Mouse (Mus musculus) kidney, adult 2 months (tissue): ENCODE measurements at regions not wholly inside any gene's neighbourhood (a gene's known extent, or its start where the extent isn't known, plus 50 kb on each side); places are given as distances from the start of the nearest gene placed in this dataset.
A peak's percentile ranks its signal among the peaks of the same experiment; 100 is the strongest.

ENCODE experiments used
- DNase-seq: peaks from one replicate; pipeline ENCODE4 v3.0.0; 2021
- H3K27ac ChIP-seq: fragments of 200-500 bp; 2 replicates; pipeline ENCODE4 v1.5.1; 2012; ENCODE audit warnings: low read depth, low read length, control low read depth, inconsistent platforms; ENCODE audit not compliant: insufficient read depth
- H3K27me3 ChIP-seq: fragments of 200-500 bp; replicated peaks from 2 replicates; pipeline ENCODE4 v1.6.1; 2012; ENCODE audit warnings: mild to moderate bottlenecking, moderate library complexity, low read length, inconsistent platforms; ENCODE audit not compliant: control insufficient read depth, insufficient read depth
- H3K36me3 ChIP-seq: fragments of 200-500 bp; 2 replicates; pipeline ENCODE4 v1.6.1; 2012; ENCODE audit warnings: mild to moderate bottlenecking, moderate library complexity, low read length, inconsistent platforms; ENCODE audit not compliant: control insufficient read depth, insufficient read depth
- H3K4me1 ChIP-seq: fragments of 200-500 bp; 2 replicates; pipeline ENCODE4 v1.6.1; 2011; ENCODE audit warnings: low read length; ENCODE audit not compliant: control insufficient read depth, insufficient read depth
- H3K4me3 ChIP-seq: fragments of 200-500 bp; 2 replicates; pipeline ENCODE4 v1.5.1; 2011; ENCODE audit warnings: mild to moderate bottlenecking, low read depth, low read length, control low read depth; ENCODE audit not compliant: insufficient read depth
- CTCF ChIP-seq: fragments of 200-500 bp; conservative IDR thresholded peaks from 2 replicates; pipeline ENCODE4 v1.5.1; 2011; ENCODE audit warnings: low read depth, mild to moderate bottlenecking, control low read depth, low read length, moderate library complexity, mixed read lengths; ENCODE audit not compliant: insufficient read depth, insufficient read length
- POLR2A ChIP-seq: fragments of 200-500 bp; IDR thresholded peaks from one replicate; pipeline ENCODE4 v1.6.1; 2011; ENCODE audit warnings: low read depth, low read length, control low read depth
- WGBS: fragments of 180-500 bp; shearing (Covaris S2); methylation state at CpG from one replicate; pipeline ENCODE4 v1.1.7; 2018; 5-methylcytosine and 5-hydroxymethylcytosine counted together

DNA sequence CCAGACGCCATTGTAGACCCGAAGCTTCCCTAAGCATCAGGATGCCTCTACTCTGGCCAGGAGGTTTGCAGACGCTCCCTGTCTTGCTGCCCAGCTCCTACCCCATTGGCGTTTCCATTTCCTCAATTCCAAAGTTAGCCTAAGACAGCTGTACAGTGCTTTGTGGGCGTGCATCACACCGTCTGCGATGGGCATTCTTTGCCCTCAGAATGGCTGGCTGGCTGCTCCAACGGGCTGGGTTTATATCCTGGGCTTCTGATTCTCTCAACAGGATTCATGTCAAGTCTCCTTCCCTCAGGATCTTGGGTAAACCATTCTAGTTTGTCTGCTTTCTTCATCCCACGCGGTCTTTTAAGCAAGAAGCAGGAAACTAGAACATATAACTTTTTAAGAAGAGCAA is 104.3 kb upstream of the Ankrd55 start:
- no peak for DNase-seq
- Histone ChIP-seq H3K27me3 (no peaks in the 10 kb centered on the region), H3K4me3 (no peak overlapping the region), H3K27ac (no peak overlapping the region), H3K36me3 (no peaks in the 10 kb centered on the region), H3K4me1 (peaks cover 4% of the 10 kb centered on the region)
- 99% methylated on average over 10 of the region's 10 CpGs for WGBS
- TF ChIP-seq CTCF, result no peak
- no peak for TF ChIP-seq POLR2A

DNA sequence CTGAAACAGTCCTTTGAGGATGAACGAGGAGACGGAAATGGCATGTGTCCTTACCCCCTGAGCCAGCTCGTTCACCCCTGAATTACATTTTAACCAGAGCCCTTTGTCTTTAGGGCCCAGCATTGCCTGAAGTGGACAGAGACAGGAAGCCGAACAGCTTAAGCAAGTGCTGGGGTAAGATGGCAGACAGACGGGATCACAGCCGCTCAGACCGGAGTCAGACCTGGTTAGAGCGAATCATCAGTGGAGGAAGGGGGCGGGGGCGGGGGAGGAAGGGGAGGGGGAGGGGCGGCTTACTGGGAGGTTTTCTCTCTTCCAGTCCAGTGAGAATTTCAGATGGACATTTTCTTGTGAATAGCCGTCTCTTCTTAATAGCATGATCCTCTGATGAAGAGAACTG is 103.1 kb upstream of the Ankrd55 start:
- TF ChIP-seq POLR2A, result no peak
- TF ChIP-seq CTCF, result no peak
- DNase-seq, result peak; percentile 10
- no peaks in the 10 kb centered on the region for H3K27me3 ChIP-seq
- no peak overlapping the region for H3K27ac ChIP-seq
- no peaks in the 10 kb centered on the region for H3K36me3 ChIP-seq
- WGBS, result 38% methylated on average over 10 of the region's 12 CpGs
- H3K4me1 ChIP-seq, result peaks cover 14% of the 10 kb centered on the region
- H3K4me3 ChIP-seq, result no peak overlapping the region

DNA sequence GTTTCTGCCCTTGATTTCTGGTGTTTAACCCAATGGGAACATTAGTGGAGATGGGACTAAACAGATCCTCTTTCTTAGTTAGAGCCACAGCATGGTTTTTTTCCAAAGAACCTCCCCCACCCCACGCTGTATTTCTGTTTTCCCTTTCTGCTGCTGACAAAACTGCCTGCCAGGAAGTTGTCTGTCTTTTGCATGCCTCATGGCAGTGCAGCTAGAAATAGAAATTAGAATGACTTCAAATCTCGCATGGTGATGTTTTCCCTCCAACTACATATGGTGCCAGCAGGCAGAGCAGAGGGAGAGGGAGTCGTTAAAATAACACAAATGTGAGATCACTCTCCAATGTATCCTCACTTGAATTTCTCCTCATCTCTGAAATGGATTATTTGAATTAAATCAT is 101.0 kb upstream of the Ankrd55 start:
- Histone ChIP-seq H3K27me3 (no peaks in the 10 kb centered on the region), H3K27ac (no peak overlapping the region), H3K4me1 (peaks cover 19% of the 10 kb centered on the region), H3K36me3 (no peaks in the 10 kb centered on the region), H3K4me3 (no peak overlapping the region)
- DNase-seq, result no peak
- 38% methylated on average over 3 of the region's 3 CpGs for WGBS
- TF ChIP-seq CTCF (no peak), POLR2A (no peak)

DNA sequence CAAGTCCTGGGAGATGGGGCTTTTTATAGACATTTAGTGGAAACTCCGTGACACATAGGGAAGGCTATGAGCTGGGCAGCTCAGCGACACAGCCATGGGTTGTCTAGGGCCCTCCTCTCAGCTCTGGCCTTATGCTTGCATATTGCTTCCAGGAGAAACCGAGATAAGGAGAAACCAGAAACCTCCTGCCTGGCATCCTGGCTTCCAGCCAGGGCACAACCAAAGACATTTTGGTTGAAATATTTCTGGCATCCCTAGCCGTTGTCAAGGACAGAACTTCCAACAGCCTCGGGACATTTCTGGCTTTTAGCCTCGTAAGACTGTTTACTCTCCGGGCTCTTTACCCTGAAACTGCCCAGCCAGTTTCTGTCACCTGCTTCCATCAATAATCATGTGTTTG is 99.9 kb upstream of the Ankrd55 start:
- H3K27ac ChIP-seq, result peak overlapping the region; percentile 74
- H3K4me3 ChIP-seq, result no peak overlapping the region
- H3K27me3 ChIP-seq, result no peaks in the 10 kb centered on the region
- TF ChIP-seq POLR2A, result no peak
- no peak for TF ChIP-seq CTCF
- 34% methylated on average over 7 of the region's 7 CpGs for WGBS
- H3K4me1 ChIP-seq, result peaks cover 19% of the 10 kb centered on the region
- no peaks in the 10 kb centered on the region for H3K36me3 ChIP-seq
- DNase-seq, result peak; percentile 72

DNA sequence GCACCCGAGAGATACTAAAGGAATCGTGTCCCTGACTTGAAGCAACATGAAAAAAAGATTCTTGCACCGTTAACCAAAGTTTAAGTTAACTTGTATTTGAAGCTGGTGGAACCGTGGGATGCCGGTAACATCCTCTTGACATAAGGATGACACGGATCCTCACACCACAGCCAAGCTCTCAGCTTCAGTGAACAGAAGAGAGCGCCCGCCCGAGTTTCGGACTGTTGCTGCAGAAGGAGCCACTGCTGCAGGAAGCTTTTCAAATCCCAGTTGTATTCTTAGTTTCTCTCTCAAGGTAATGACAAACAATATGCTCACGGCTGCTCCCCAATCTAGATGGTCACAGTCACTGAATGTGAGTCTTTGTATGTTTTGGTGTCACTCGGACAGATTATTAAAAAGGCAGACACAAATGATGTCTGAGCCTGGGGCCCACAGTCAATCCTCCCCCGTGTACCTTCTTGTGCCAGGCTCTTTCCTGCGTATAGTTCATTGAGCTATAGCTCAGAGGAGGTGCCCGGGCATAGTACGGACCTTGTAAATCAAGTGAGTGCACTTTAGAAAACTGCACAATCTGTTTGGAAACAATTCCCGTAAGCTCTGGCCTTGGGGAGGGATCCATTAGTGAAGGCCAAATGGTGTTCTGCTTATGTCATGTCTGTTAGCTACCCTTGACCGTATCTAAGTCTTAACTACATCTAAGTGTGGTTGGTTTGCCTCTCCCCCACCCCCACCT is 99.3 kb upstream of the Ankrd55 start:
- H3K27ac ChIP-seq, result peak overlapping the region; percentile 74
- WGBS, result 42% methylated on average over 18 of the region's 18 CpGs
- peaks cover 19% of the 10 kb centered on the region for H3K4me1 ChIP-seq

DNA sequence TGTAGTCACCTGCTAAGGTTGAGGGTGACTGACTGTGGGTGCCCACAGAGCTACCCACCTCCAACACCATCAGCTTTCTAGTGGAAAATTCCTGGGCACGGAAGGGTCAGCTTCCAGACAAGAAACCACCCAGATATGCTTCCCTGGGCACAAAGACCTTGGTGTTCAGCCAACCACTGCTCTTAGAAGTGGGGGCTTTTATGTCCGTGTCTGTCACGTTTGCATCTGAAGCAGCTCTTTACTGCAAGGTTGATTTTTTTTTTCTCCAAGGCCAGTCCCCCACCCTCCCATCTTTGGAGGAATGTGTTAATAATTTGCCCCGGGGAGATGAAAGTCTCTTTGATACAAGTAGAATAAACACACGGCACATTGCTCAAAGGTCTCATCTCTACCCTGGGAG is 98.6 kb upstream of the Ankrd55 start:
- TF ChIP-seq POLR2A (no peak), CTCF (no peak)
- 26% methylated on average over 5 of the region's 5 CpGs for WGBS
- Histone ChIP-seq H3K36me3 (no peaks in the 10 kb centered on the region), H3K27me3 (no peaks in the 10 kb centered on the region), H3K4me1 (peaks cover 19% of the 10 kb centered on the region), H3K27ac (peak overlapping the region; percentile 74), H3K4me3 (no peak overlapping the region)
- DNase-seq, result peak; percentile 85

More for the DNA sequence above, 99.3 kb upstream of the Ankrd55 start:
- Histone ChIP-seq H3K27me3 (no peaks in the 10 kb centered on the region), H3K36me3 (no peaks in the 10 kb centered on the region), H3K4me3 (no peak overlapping the region)
- TF ChIP-seq POLR2A (no peak), CTCF (no peak)
- DNase-seq, result peak; percentile 31

DNA sequence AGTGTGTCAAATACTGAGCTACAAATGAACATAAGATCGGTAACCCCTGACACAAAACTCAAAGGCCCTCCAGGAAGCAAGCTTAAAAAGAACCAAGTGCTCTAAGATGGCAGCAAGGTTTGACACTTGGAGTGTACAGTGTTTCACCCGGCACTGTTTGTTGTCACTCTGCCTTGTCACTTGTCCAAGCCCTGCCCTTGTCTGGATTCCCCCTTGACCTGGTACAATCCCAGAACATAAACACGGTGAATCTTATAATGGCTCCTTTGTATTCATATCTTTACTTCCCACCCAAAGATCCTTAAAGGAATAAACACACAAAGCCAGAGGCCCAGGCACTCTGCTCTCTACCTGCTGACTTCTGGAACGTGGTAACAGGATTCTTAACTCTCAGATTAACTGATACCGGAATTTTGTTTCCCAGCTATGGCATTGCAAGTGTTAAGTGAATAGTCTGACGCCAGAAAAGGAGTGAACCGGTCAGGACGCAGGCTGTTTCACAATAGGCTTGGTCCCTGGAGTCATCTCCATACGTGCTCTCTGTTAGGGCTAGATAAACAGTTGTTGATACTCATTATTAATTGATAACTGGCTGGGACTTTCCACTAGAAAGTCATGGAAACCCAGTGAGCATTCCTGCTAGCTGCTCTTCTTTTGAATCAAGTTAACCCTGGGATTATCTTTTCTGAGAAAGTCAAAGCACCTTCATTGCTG is 95.9 kb upstream of the Ankrd55 start:
- no peaks in the 10 kb centered on the region for H3K27me3 ChIP-seq
- H3K4me3 ChIP-seq, result no peak overlapping the region
- H3K27ac ChIP-seq, result no peak overlapping the region
- 56% methylated on average over 9 of the region's 9 CpGs for WGBS
- H3K4me1 ChIP-seq, result peaks cover 22% of the 10 kb centered on the region
- TF ChIP-seq POLR2A (no peak), CTCF (no peak)
- no peaks in the 10 kb centered on the region for H3K36me3 ChIP-seq
- DNase-seq, result no peak
